Mouse (Mus musculus) forebrain, embryonic 13.5 days (tissue): ENCODE data around the gene Hdac4. TPM values are rescaled to one million over a fixed set of nuclear protein-coding genes. Genes with fewer than 3 reads are reported as not detected.

ENCODE experiments used
- ATAC-seq: fragments of 200-750 bp; cut with Nextera tagmentation; 2 replicates; pipeline ENCODE4 v1.8.0; 2017
- H3K27ac ChIP-seq: fragments of 300-500 bp; sonication (generic); 2 replicates; pipeline ENCODE4 v1.5.1; 2015; ENCODE audit warnings: inconsistent platforms, mild to moderate bottlenecking, moderate library complexity
- H3K27me3 ChIP-seq: fragments of 300-500 bp; sonication (generic); 2 replicates; pipeline ENCODE4 v1.6.1; 2015; ENCODE audit warnings: mild to moderate bottlenecking, inconsistent platforms
- H3K36me3 ChIP-seq: fragments of 300-500 bp; sonication (generic); 2 replicates; pipeline ENCODE4 v1.6.1; 2015; ENCODE audit warnings: mild to moderate bottlenecking, inconsistent platforms; ENCODE audit not compliant: poor library complexity, severe bottlenecking
- H3K4me1 ChIP-seq: fragments of 300-500 bp; sonication (generic); 2 replicates; pipeline ENCODE4 v1.6.1; 2015; ENCODE audit warnings: inconsistent platforms
- H3K4me2 ChIP-seq: fragments of 300-500 bp; sonication (generic); 2 replicates; pipeline ENCODE4 v1.6.1; 2015; ENCODE audit warnings: inconsistent platforms, mild to moderate bottlenecking, moderate library complexity
- H3K4me3 ChIP-seq: fragments of 300-500 bp; sonication (generic); 2 replicates; pipeline ENCODE4 v1.5.1; 2015; ENCODE audit warnings: mild to moderate bottlenecking, inconsistent platforms
- H3K9ac ChIP-seq: fragments of 300-500 bp; sonication (generic); 2 replicates; pipeline ENCODE4 v1.6.1; 2015; ENCODE audit warnings: mild to moderate bottlenecking, inconsistent platforms
- H3K9me3 ChIP-seq: fragments of 300-500 bp; sonication (generic); replicated peaks from 2 replicates; pipeline ENCODE4 v1.6.1; 2016; ENCODE audit warnings: inconsistent platforms
- WGBS: fragments of 180-500 bp; shearing (Covaris S2); methylation state at CpG from one replicate; pipeline ENCODE4 v1.1.7; 2015; 5-methylcytosine and 5-hydroxymethylcytosine counted together
- polyA plus RNA-seq: library from polyadenylated mRNA; unstranded; fragments of >200 nt; fragmentation: Nextera tagmentation; extraction: Ambion mirVana; gene quantifications from 2 replicates; pipeline ENCODE4 v1.2.1, GENCODE M21; 2015

The Hdac4 gene
- polyA plus RNA-seq, 1 experiment from 2014 or later, result 22.6 TPM

DNA sequence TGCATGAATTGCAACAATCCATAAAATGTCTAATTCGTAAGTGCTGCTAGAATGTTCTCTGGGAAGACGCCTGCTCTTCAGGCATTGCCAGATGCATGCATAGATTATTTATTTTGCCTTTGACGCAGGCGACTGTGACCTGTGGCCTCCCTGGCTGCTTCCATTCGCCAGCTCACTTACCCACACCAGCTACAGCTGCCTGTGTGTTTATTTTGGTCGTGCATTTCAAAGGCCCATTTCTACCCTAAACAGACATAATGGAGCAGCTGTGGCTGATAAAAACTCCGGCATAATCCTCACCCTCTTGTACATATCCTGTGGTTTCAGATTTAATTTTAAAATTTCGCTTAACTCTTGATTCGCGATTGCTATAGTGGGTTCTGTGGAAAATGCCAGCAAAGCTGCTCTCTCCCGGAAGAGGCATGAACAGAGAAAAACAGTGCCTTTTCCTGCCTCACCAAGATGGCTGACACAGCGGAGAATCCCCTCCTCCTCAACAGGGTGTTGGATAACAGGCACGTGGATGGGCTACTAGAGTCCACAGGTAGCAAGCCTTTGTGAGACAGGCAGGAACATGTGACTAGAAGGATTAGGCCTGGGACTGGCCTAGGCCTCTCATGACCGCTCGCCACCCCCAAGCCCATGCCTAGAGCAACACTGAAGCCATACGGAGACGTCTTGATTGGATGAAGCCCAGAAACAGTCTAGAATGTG lies 7.3 kb upstream of the Hdac4 start:
- H3K4me3 ChIP-seq, result no peak overlapping the region
- H3K9me3 ChIP-seq, result no peaks in the 10 kb centered on the region
- H3K27me3 ChIP-seq, result peaks cover under 1% of the 10 kb centered on the region; the same call in 1 of the 2 replicates
- no peak overlapping the region for H3K9ac ChIP-seq
- H3K4me2 ChIP-seq, result no peak overlapping the region
- no peaks in the 10 kb centered on the region for H3K4me1 ChIP-seq
- ATAC-seq, result no peak
- 0 out of 2 replicates have a peak overlapping the region, but pooled peaks have one; percentile 7 for H3K27ac ChIP-seq
- no peaks in the 10 kb centered on the region for H3K36me3 ChIP-seq
- 83% methylated on average over 17 of the region's 17 CpGs for WGBS

DNA sequence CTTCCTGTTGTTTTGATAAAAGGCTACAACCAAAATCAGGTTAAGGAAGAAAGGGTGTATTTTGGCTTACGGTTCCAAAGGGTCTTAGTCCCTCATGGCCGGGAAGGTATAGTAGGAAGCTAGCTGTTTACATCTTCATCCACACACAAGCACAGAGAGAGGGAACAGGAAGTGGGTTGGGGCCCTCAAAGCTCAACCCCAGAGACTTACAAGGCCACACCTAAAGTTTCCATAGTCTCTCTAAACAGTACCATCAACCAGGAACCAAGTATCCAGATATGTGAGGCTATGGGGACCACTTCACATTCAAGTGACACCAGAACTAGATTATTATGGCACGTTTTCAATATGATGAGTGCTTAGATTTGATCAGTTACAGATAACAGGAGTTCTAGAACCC lies 5.0 kb downstream of the Hdac4 start:
- no peak for ATAC-seq
- H3K27me3 ChIP-seq, result no peaks in the 10 kb centered on the region
- no peak overlapping the region for H3K27ac ChIP-seq
- H3K4me3 ChIP-seq, result no peak overlapping the region
- H3K4me1 ChIP-seq, result 0 out of 2 replicates have a peak, but pooled peaks cover 5% of the 10 kb centered on the region
- H3K9ac ChIP-seq, result no peak overlapping the region
- no peaks in the 10 kb centered on the region for H3K36me3 ChIP-seq
- H3K4me2 ChIP-seq, result no peak overlapping the region
- H3K9me3 ChIP-seq, result no peaks in the 10 kb centered on the region
- 82% methylated on average over 3 of the region's 3 CpGs for WGBS

DNA sequence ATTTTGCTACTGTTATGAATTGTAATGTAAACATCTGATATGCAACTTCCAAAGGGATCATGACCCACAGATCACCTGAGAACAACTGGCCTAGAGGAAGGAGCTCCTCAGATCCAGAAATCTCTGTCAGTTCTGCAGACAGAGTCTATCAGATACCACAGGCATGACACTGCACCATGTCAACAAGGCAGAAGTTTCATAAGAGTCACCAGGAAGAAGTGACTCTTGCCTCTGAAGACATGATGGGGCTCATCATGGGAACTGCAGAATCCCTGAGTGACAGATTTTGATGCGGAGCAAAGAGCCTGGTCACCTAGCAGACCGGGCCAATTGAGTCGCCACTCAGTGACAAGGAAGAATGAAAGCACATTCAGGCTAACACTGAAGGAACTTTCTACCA lies 8.4 kb downstream of the Hdac4 start:
- Histone ChIP-seq H3K4me3 (no peak overlapping the region), H3K9ac (no peak overlapping the region), H3K9me3 (no peaks in the 10 kb centered on the region), H3K4me2 (no peak overlapping the region), H3K27me3 (no peaks in the 10 kb centered on the region), H3K36me3 (no peaks in the 10 kb centered on the region), H3K4me1 (no peaks in the 10 kb centered on the region), H3K27ac (no peak overlapping the region)
- WGBS, result 93% methylated on average over 3 of the region's 3 CpGs
- no peak for ATAC-seq

DNA sequence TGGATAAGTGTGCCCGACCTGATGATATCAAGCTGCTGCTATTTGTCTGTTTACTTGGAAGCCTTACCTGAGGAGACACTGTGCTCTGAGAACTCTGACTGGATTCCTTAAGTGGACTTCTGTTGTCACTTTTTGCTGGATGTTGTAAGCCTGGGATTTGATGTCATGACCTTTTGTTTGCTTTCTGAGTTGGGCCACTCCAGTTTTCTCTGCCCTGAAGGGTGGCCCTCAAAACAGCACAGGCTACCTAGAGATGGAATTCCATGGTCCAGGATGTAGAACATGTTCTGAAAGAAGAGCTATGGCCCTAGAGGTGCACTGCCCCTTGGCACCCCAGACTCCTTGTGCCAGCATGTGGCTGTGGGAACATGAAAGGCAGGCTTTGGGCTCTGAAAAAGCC lies 10.9 kb downstream of the Hdac4 start:
- H3K27ac ChIP-seq, result no peak overlapping the region
- H3K4me2 ChIP-seq, result no peak overlapping the region
- H3K9me3 ChIP-seq, result no peaks in the 10 kb centered on the region
- peaks cover 9% of the 10 kb centered on the region for H3K4me1 ChIP-seq
- WGBS, result 82% methylated on average over 1 of the region's 1 CpGs
- ATAC-seq, result no peak
- H3K4me3 ChIP-seq, result no peak overlapping the region
- no peaks in the 10 kb centered on the region for H3K27me3 ChIP-seq
- H3K36me3 ChIP-seq, result no peaks in the 10 kb centered on the region
- H3K9ac ChIP-seq, result no peak overlapping the region

DNA sequence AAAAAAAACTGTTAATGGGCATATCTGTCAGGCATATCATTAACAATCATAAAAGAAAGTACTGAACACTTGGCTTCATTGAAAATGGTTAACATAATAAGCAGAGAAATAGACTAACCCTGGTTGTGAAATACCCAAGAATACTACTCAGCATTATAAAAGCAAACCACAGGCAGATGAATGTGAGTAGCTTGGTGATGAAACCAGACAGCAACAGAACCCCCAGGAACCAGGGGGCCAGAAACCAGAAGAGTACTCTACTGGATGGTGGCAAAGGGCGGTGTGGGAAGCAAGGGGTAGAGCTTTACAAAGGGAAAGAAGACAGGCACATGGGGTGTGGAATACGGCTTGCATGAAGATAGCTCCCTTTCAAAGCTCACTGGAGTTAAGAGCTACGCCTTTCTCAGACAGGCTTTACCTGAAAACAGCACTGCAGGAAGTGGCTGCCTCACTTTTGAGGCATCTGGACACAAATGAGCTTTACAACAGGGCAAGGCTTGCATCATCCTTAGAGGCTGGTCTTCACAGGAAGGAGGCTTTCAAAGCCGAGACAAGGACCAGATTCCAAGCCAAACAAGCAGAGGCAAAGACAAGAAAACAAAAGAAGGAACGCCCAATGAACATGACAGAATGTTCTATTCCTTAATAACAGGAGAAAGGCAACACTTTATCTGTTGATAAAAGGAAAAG lies 12.3 kb downstream of the Hdac4 start:
- no peak overlapping the region for H3K4me3 ChIP-seq
- H3K36me3 ChIP-seq, result no peaks in the 10 kb centered on the region
- no peak overlapping the region for H3K4me2 ChIP-seq
- H3K9me3 ChIP-seq, result no peaks in the 10 kb centered on the region
- WGBS, result 78% methylated on average over 5 of the region's 5 CpGs
- H3K9ac ChIP-seq, result no peak overlapping the region
- H3K4me1 ChIP-seq, result peaks cover 19% of the 10 kb centered on the region
- no peaks in the 10 kb centered on the region for H3K27me3 ChIP-seq
- no peak for ATAC-seq
- H3K27ac ChIP-seq, result no peak overlapping the region

DNA sequence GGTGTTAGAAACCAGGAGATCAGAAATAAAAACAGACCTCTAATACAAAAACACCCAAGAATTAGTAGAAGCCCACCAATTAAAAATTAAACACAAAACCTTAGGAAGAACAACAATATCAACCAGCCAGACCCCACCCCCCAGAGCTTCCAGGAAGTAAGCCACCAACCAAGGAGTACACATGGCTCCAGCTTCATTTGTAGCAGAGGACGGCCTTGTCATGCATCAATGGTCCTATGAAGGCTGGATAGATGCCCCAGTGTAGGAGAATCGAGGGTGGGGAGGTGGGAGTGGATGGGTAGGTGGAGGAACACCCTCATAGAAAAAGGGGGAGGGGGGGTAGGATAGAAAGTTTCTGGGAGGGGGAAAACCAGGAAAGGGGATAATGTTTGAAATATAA lies 13.5 kb downstream of the Hdac4 start:
- H3K9me3 ChIP-seq, result no peaks in the 10 kb centered on the region
- H3K27me3 ChIP-seq, result no peaks in the 10 kb centered on the region
- no peaks in the 10 kb centered on the region for H3K36me3 ChIP-seq
- H3K9ac ChIP-seq, result no peak overlapping the region
- H3K27ac ChIP-seq, result no peak overlapping the region
- WGBS, result 70% methylated on average over 2 of the region's 2 CpGs
- ATAC-seq, result no peak
- no peak overlapping the region for H3K4me3 ChIP-seq
- H3K4me2 ChIP-seq, result no peak overlapping the region
- peaks cover 31% of the 10 kb centered on the region for H3K4me1 ChIP-seq

DNA sequence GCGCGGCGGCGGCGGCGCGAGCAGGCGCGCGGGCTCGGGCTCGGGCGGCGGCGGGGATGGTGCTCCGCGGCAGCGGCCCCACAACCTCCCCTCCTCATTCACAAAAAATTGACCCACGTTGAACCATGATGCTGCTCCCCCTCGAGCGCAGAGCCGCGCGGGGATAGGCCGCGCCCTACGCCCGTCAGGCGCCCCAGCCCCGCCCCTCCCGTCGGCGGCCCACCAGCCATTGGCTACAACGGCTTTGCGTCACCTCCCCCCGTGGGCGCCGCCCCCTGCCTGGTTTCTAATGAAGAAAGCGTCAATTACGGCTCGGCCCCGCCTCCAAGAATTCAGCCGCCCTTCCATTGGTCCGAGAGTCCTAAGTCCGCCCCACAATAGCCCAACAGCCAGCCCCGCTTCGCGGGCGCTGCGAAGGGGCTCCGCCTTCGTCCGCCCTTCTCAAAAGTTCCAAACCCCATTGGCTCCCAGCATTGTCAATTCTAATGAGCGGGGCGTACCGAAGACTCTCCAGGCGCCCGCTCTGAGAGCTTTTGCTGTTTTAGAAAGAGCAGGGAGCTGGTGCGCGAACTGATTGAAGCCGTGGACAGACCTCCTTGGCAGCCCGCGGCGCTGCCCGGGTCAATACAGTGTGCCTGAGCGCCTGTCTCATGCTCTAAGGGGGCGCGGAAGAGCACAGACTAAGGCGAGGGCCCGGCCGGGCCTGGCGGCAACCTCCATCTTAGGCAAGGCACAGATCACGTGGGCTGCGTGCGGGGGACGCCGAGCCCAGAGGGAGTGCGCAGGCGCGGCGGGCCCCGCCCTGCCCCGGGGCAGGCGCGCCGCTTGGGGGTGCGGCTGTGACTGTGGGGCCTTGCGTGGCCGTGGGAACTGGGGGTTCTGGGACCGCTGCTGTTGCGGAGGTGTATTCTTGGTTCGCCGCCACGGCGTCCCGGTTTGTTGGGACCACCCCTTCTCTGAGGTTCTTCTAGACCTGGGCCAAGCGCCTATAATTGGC lies 15.1 kb downstream of the Hdac4 start:
- H3K9me3 ChIP-seq, result no peaks in the 10 kb centered on the region
- H3K27ac ChIP-seq, result peak overlapping the region; percentile 99
- peak overlapping the region; percentile 88 for H3K4me3 ChIP-seq
- 0% methylated on average over 65 of the region's 97 CpGs for WGBS
- peak overlapping the region; percentile 66 for H3K4me2 ChIP-seq
- H3K27me3 ChIP-seq, result no peaks in the 10 kb centered on the region
- H3K4me1 ChIP-seq, result peaks cover 38% of the 10 kb centered on the region
- no peaks in the 10 kb centered on the region for H3K36me3 ChIP-seq
- H3K9ac ChIP-seq, result peak overlapping the region; percentile 90
- ATAC-seq, result peak; percentile 98

DNA sequence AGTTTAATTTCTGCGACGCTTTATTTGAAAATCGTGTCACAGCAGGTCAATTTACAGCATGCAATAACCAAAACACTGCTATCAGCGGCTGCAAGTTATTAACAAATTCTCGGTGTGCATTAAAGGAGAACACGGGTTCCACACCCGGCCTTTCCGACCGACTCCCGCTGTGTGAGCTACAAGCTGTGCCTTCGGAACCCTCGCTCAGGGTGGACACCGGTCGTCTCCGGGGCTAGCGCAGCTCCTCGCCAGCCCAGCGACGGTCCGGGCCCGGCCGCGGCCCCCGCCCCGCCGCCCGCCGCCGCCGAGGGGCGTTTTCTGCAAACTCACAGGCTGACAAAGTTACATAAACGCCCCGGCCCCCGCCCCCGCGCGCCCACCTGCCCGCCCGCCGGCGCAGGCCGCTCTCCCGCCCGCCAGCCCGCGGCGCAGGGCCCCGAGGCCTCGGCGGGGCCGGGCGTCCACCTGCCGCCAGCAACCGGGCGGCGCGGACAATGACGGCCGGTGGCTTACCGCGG lies 16.0 kb downstream of the Hdac4 start:
- peak overlapping the region; percentile 66 for H3K4me2 ChIP-seq
- no peak for ATAC-seq
- WGBS, result under 1% methylated on average over 60 of the region's 61 CpGs
- H3K9me3 ChIP-seq, result no peaks in the 10 kb centered on the region
- H3K9ac ChIP-seq, result peak overlapping the region; percentile 90
- H3K27me3 ChIP-seq, result no peaks in the 10 kb centered on the region
- H3K27ac ChIP-seq, result peak overlapping the region; percentile 92
- peaks cover 47% of the 10 kb centered on the region for H3K4me1 ChIP-seq
- no peaks in the 10 kb centered on the region for H3K36me3 ChIP-seq
- peak overlapping the region; percentile 88 for H3K4me3 ChIP-seq

DNA sequence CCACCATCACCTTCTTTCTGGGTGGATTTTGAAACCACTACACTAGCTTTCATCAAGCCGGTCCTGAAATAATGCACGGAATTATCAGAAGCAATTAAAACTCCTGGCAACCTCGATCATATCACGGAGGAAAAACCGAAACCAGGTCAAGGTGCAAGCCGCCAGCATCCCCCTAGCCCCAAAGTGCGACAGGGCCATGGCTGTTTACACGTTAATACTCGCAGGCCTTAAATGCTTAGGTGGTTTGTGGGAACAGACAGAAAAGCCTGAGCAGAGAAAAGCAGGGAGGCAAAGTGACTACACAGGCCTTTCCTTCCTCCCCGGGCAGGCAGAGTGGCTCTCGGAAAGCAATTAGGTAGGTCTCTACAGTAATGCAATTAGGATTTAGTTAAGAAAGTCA lies 16.4 kb downstream of the Hdac4 start:
- peak overlapping the region; percentile 90 for H3K9ac ChIP-seq
- peak overlapping the region; percentile 88 for H3K4me3 ChIP-seq
- 4% methylated on average over 11 of the region's 11 CpGs for WGBS
- H3K36me3 ChIP-seq, result no peaks in the 10 kb centered on the region
- H3K4me2 ChIP-seq, result peak overlapping the region; percentile 66
- peaks cover 51% of the 10 kb centered on the region for H3K4me1 ChIP-seq
- no peak for ATAC-seq
- H3K27ac ChIP-seq, result peak overlapping the region; percentile 92
- H3K27me3 ChIP-seq, result no peaks in the 10 kb centered on the region
- H3K9me3 ChIP-seq, result no peaks in the 10 kb centered on the region

DNA sequence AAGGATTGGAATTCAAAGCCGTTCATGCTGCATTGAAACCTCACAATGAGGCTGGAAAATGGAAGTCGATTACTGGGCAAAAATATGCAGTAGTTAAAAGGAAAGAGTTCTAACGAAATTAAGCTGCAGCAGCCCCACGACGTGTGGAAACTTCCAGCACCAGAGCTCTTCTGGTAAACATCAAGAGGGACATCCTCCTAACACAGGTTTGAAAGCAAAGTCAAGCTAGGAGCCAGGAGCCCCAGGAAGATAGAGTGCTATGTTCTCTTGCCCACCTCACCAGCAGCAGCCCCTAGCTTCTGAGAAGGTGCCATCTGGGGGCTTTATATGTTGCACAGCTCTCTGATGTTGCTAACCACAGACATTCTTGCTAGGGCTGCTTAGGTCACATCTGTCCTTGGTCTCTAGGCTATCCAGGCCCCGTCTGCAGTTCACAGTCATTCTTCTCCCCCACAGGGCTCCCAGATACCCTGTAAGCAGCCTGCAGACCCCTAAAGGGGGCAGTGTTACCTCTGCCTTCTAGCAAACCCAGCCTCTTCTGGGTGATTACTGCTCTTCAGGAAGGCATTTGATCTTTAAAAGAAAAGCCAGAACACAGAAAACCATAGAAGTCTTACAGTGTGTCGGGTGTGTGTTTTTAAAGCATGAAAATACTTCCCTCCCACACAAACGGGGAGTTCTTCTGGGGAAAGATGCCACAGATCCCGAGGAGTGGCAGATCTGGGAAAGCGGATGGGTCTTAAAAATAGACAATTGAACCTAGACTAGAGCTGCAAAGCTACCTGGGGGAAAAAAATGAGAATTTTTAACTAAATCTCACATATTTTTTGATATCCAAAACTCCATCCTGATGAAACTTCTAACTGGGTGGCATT lies 17.2 kb downstream of the Hdac4 start:
- Histone ChIP-seq H3K27me3 (no peaks in the 10 kb centered on the region), H3K9ac (peak overlapping the region; percentile 90), H3K9me3 (no peaks in the 10 kb centered on the region), H3K27ac (peak overlapping the region; percentile 60; the same call in 1 of the 2 replicates), H3K36me3 (no peaks in the 10 kb centered on the region), H3K4me2 (peak overlapping the region; percentile 66), H3K4me3 (peak overlapping the region; percentile 88), H3K4me1 (peaks cover 54% of the 10 kb centered on the region)
- WGBS, result 8% methylated on average over 10 of the region's 10 CpGs
- ATAC-seq, result no peak

DNA sequence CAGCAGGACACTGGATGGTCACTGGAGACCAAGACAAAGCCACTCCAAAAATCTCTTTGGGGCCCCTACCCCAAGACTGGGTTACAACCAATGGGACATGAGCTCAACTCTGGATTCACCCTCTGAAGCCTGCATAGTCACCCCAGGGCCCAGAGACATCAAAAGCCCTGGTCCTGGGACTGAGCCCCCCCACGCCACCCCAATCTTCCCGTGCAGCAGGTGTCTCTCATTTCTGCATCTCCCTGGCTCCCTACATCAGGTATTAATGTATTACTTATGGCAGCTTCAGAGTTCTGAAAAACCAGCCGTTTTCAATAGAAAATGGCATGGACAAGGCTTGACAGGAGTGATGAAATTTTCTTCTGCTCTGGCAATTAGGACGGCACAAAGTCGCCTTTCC lies 17.9 kb downstream of the Hdac4 start:
- H3K4me1 ChIP-seq, result peaks cover 54% of the 10 kb centered on the region
- H3K36me3 ChIP-seq, result no peaks in the 10 kb centered on the region
- no peak for ATAC-seq
- H3K9ac ChIP-seq, result peak overlapping the region; percentile 90; the same call in 1 of the 2 replicates
- peak overlapping the region; percentile 66 for H3K4me2 ChIP-seq
- no peaks in the 10 kb centered on the region for H3K27me3 ChIP-seq
- no peaks in the 10 kb centered on the region for H3K9me3 ChIP-seq
- H3K27ac ChIP-seq, result no peak overlapping the region
- 0 out of 2 replicates have a peak overlapping the region, but pooled peaks have one; percentile 88 for H3K4me3 ChIP-seq
- WGBS, result 14% methylated on average over 5 of the region's 5 CpGs
